Mouse (Mus musculus) small intestine, adult 2 months (tissue): ENCODE data around the gene Lyve1.

Experiments used
- CTCF ChIP-seq: fragments of 200-500 bp; IDR thresholded peaks from 2 replicates; pipeline ENCODE4 v1.5.1; 2012; ENCODE audit warnings: low read depth, mild to moderate bottlenecking, control low read depth, inconsistent platforms, low read length, moderate library complexity, mixed read lengths; ENCODE audit not compliant: insufficient replicate concordance, insufficient read length; ENCODE audit errors: extremely low read depth
- POLR2A ChIP-seq: fragments of 200-500 bp; IDR thresholded peaks from 2 replicates; pipeline ENCODE4 v1.6.1; 2012; ENCODE audit warnings: low read depth, mild to moderate bottlenecking, control low read depth, inconsistent platforms, low read length, moderate library complexity

GRCm38 (mm10) chr7:110876965-110877364, 13.9 kb upstream of the Lyve1 start:
- TF ChIP-seq CTCF (no peak), POLR2A (no peak)
